Mouse (Mus musculus): ENCODE results near the gene Amer2. TPM values are rescaled to one million over a fixed set of nuclear protein-coding genes. Genes with fewer than 3 reads are reported as not detected.

The Amer2 gene
- total RNA-seq, 2 experiments from 2014 or later, result under 0.01 to 0.49 TPM

Other genes with a start within 250 kb of the Amer2 start
- gene Atp8a2, start 176.1 kb upstream of the Amer2 start, total RNA-seq (2015), result 0.32 and 0.68 TPM in 2 replicates
- gene Atp8a2, start 176.1 kb upstream of the Amer2 start, total RNA-seq (2017), result 0.34 and 0.37 TPM in 2 replicates
- gene Nupl1, start 121.8 kb upstream of the Amer2 start, total RNA-seq (2015), result not detected in 2 replicates
- gene Nupl1, start 121.8 kb upstream of the Amer2 start, total RNA-seq (2017), result not detected in 2 replicates
- gene Gm49336, start 121.8 kb upstream of the Amer2 start, total RNA-seq (2015), result 78.5 and 89.2 TPM in 2 replicates
- 97.0 and 110 TPM in 2 replicates for gene Gm49336, start 121.8 kb upstream of the Amer2 start, total RNA-seq (2017)
- 40.9 and 45.2 TPM in 2 replicates for gene Mtmr6, start 108.0 kb upstream of the Amer2 start, total RNA-seq (2015)
- gene Mtmr6, start 108.0 kb upstream of the Amer2 start, total RNA-seq (2017), result 59.6 and 66.2 TPM in 2 replicates

Data from megakaryocyte progenitor cell, adult 5-6 weeks (primary cell).